Mouse (Mus musculus): Measurements from ENCODE around the gene Lgr5.

- TF ChIP-seq CTCF (IDR thresholded peaks at IDR 0.05; ENCODE audit: low read depth) (no peak), EP300 (IDR thresholded peaks at IDR 0.05; ENCODE audit: low read depth) (no peak)
Observed at GRCm38 (mm10) chr10:115505631-115506239, 81.8 kb downstream of the Lgr5 start.

All from liver, postnatal 0 days (tissue).